Mouse (Mus musculus) liver, adult 2 months (tissue): Measurements from ENCODE around the gene Prickle3. TPM values are rescaled to one million over a fixed set of nuclear protein-coding genes. Genes with fewer than 3 reads are reported as not detected.

Experiments used
- DNase-seq: peaks from one replicate; pipeline ENCODE4 v3.0.0-alpha.2; 2011; ENCODE audit warnings: low read depth, low spot score; ENCODE audit errors: extremely low read depth
- H3K27ac ChIP-seq: fragments of 200-500 bp; replicated peaks from 2 replicates; pipeline ENCODE4 v1.5.1; 2012; ENCODE audit warnings: low read depth, mild to moderate bottlenecking, control low read depth, inconsistent platforms, low read length; ENCODE audit not compliant: insufficient read depth
- H3K27me3 ChIP-seq: fragments of 200-500 bp; 2 replicates; pipeline ENCODE4 v1.6.1; 2012; ENCODE audit warnings: mild to moderate bottlenecking, moderate library complexity, low read length, inconsistent platforms; ENCODE audit not compliant: control insufficient read depth, insufficient read depth
- H3K36me3 ChIP-seq: fragments of 200-500 bp; 2 replicates; pipeline ENCODE4 v1.6.1; 2012; ENCODE audit warnings: low read length, inconsistent platforms; ENCODE audit not compliant: control insufficient read depth, insufficient read depth
- H3K4me1 ChIP-seq: fragments of 200-500 bp; 2 replicates; pipeline ENCODE4 v1.6.1; 2011; ENCODE audit warnings: low read length; ENCODE audit not compliant: control insufficient read depth, insufficient read depth
- H3K4me3 ChIP-seq: fragments of 200-500 bp; 2 replicates; pipeline ENCODE4 v1.5.1; 2011; ENCODE audit warnings: low read depth, mild to moderate bottlenecking, control low read depth, low read length, moderate library complexity; ENCODE audit not compliant: insufficient read depth
- H3K79me2 ChIP-seq: fragments of 200-500 bp; 2 replicates; pipeline ENCODE4 v1.6.1; 2012; ENCODE audit warnings: inconsistent platforms, mild to moderate bottlenecking, low read length, moderate library complexity; ENCODE audit not compliant: control insufficient read depth, insufficient read depth
- H3K9ac ChIP-seq: fragments of 200-500 bp; 2 replicates; pipeline ENCODE4 v1.6.1; 2012; ENCODE audit warnings: low read depth, mild to moderate bottlenecking, control low read depth, inconsistent platforms, low read length
- CTCF ChIP-seq: fragments of 200-500 bp; IDR thresholded peaks from 2 replicates; pipeline ENCODE4 v1.5.1; 2011; ENCODE audit warnings: low read depth, low read length, control low read depth
- POLR2A ChIP-seq: fragments of 200-500 bp; IDR thresholded peaks from 2 replicates; pipeline ENCODE4 v1.6.1; 2011; ENCODE audit warnings: low read length, control low read depth; ENCODE audit not compliant: insufficient read depth; ENCODE audit errors: extremely low read depth
- WGBS: fragments of 180-500 bp; shearing (Covaris S2); methylation state at CpG from one replicate; pipeline ENCODE4 v1.1.7; 2018; 5-methylcytosine and 5-hydroxymethylcytosine counted together
- polyA plus RNA-seq: library from polyadenylated mRNA; depleted of rRNA; stranded (reverse); fragments of >200 nt; gene quantifications from 2 replicates; pipeline ENCODE4 v1.2.3, GENCODE M21; 2012
- total RNA-seq: library from RNA; depleted of rRNA; stranded (reverse); fragments of >200 nt; gene quantifications from 2 replicates; pipeline ENCODE4 v1.2.3, GENCODE M21; 2014

Prickle3 gene
- total and polyA plus RNA-seq, 2 experiments = 2.0 to 6.8 TPM

- Histone ChIP-seq H3K9ac (no peak overlapping the region), H3K27me3 (no peaks in the 10 kb centered on the region), H3K4me3 (no peak overlapping the region), H3K4me1 (no peaks in the 10 kb centered on the region; the same call in 1 of the 2 replicates), H3K79me2 (no peaks in the 10 kb centered on the region), H3K36me3 (no peaks in the 10 kb centered on the region), H3K27ac (no peak overlapping the region)
- no peak for DNase-seq
- 68% methylated on average over 12 of the region's 12 CpGs for WGBS
- TF ChIP-seq POLR2A (no peak), CTCF (no peak)
Measured at GRCm38 (mm10) chrX:7673578-7674281, 16.7 kb downstream of the Prickle3 start.

- H3K27me3 ChIP-seq = no peaks in the 10 kb centered on the region
- TF ChIP-seq CTCF (no peak), POLR2A (no peak)
- H3K4me1 ChIP-seq = no peaks in the 10 kb centered on the region; the same call in 1 of the 2 replicates
- H3K9ac ChIP-seq = no peak overlapping the region
- no peak overlapping the region for H3K4me3 ChIP-seq
- no peaks in the 10 kb centered on the region for H3K36me3 ChIP-seq
- no peak overlapping the region for H3K27ac ChIP-seq
- WGBS = 72% methylated on average over 22 of the region's 28 CpGs
- H3K79me2 ChIP-seq = no peaks in the 10 kb centered on the region
- DNase-seq = no peak
Measured at GRCm38 (mm10) chrX:7674284-7675000, 17.4 kb downstream of the Prickle3 start.

- H3K9ac ChIP-seq = no peak overlapping the region
Measured at GRCm38 (mm10) chrX:7675001-7675380, 17.9 kb downstream of the Prickle3 start.

GRCm38 (mm10) chrX:7678986-7679385 is 21.9 kb downstream of the Prickle3 start:
- no peak for DNase-seq
- Histone ChIP-seq H3K79me2 (no peaks in the 10 kb centered on the region), H3K27ac (no peak overlapping the region), H3K9ac (no peak overlapping the region), H3K4me3 (no peak overlapping the region), H3K36me3 (no peaks in the 10 kb centered on the region), H3K27me3 (no peaks in the 10 kb centered on the region), H3K4me1 (no peaks in the 10 kb centered on the region)
- 40% methylated on average over 3 of the region's 3 CpGs for WGBS
- TF ChIP-seq POLR2A = no peak
- TF ChIP-seq CTCF = no peak

More at GRCm38 (mm10) chrX:7675001-7675380, 17.9 kb downstream of the Prickle3 start:
- H3K4me1 ChIP-seq = no peaks in the 10 kb centered on the region; the same call in 1 of the 2 replicates
- H3K79me2 ChIP-seq = no peaks in the 10 kb centered on the region
- H3K27me3 ChIP-seq = no peaks in the 10 kb centered on the region
- 64% methylated on average over 10 of the region's 10 CpGs for WGBS
- no peak for DNase-seq
- H3K4me3 ChIP-seq = no peak overlapping the region
- H3K36me3 ChIP-seq = no peaks in the 10 kb centered on the region
- TF ChIP-seq POLR2A (no peak), CTCF (no peak)
- no peak overlapping the region for H3K27ac ChIP-seq

- Histone ChIP-seq H3K27ac (peak overlapping the region; percentile 94), H3K4me1 (no peaks in the 10 kb centered on the region), H3K36me3 (no peaks in the 10 kb centered on the region), H3K27me3 (no peaks in the 10 kb centered on the region), H3K4me3 (peak overlapping the region; percentile 51), H3K9ac (peak overlapping the region; percentile 65), H3K79me2 (no peaks in the 10 kb centered on the region)
- DNase-seq = peak; percentile 73
- TF ChIP-seq CTCF (peak; percentile 74), POLR2A (no peak)
- WGBS = 3% methylated on average over 27 of the region's 27 CpGs
Measured at GRCm38 (mm10) chrX:7679405-7680056, 22.5 kb downstream of the Prickle3 start.
